9 mouse cellular contexts compared by ENCODE assay signal in the genomic region with DNA sequence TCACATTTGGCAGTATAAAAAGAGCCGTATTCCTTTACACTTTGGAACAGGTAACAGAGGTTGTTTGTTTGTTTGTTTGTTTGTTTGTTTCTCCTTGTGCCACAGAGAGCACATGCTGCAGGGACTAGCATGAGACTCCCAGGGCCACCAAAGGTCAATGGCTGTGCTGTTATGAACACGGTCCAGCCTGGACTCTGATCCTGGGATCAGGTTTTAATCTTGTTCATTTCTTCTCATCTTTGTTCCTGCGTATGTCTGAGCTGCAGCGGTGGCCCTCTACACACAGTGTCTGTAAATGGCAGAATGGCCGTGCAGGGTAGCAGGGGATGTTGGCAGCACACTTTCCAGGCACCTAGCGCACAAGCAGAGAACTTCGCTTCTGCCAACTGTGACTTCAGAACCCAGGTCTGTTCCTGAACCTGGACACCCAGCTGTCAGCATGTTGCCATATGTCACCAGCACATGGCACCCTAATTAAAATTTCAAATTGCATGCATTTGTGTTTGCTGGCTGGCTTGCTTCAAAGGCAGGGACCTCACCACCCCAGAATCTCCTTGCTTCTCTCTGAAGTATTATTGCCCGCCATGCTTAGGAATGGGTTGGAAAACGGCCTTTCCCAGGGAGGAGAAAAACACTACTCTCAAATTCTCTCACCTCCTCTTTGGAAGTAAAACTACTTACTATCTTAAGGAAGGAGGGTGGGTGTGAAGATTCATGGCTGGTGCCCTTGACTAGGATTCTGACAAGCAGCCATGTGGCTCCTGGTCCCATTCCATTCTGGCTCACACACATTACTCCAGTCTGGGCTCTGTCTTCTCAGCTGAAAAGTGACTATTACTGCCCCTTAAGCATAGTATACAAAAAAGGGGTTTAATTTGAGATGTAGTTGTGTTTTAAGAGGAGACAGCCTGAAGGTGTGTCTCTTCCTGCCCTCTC.
A peak's percentile ranks its signal among the peaks of the same experiment; 100 is the strongest.
DNase-seq lines count a peak whose midpoint lies in the region; ATAC-seq lines count a peak whose summit lies in the region.
"Had no signal": no experiment of that assay in that cellular context is flagged by ENCODE, and none has a peak within 500 bp of the region (broad histone marks: within the 10 kb centered on the region; RNA-seq: fewer than 3 reads in every experiment).

No protein-coding gene starts in this region.

- WGBS in neural tube, embryonic 13.5 days, result 65% methylated on average over 9 of the region's 9 CpGs
- WGBS in forebrain, embryonic 14.5 days, result 46% methylated on average over 9 of the region's 9 CpGs
- WGBS in neural tube, embryonic 14.5 days, result 62% methylated on average over 9 of the region's 9 CpGs

- no peak for DNase-seq in neural tube, embryonic 10.5 days (ENCODE audit: extremely low spot score, low spot score)
- DNase-seq in forebrain, embryonic 14.5 days (ENCODE audit: low spot score), result peak; percentile 88
- peak; percentile 30 for DNase-seq in kidney, postnatal 10 days
- no peak for DNase-seq in heart, adult 9 months (ENCODE audit: low spot score in 2 of 2)
- DNase-seq in spleen, adult 18-20 months, result no peak
- no peak for DNase-seq in lung, postnatal 14 days

- H3K36me3 ChIP-seq in neural tube, embryonic 13.5 days, result no peaks in the 10 kb centered on the region
- no peaks in the 10 kb centered on the region for H3K36me3 ChIP-seq in forebrain, embryonic 14.5 days (ENCODE audit: control insufficient read depth, insufficient read depth, low read length)
- H3K36me3 ChIP-seq in neural tube, embryonic 14.5 days (ENCODE audit: control insufficient read depth, insufficient read depth, low read length), result no peaks in the 10 kb centered on the region

- H3K9ac ChIP-seq in neural tube, embryonic 13.5 days, result no peak overlapping the region
- H3K9ac ChIP-seq in forebrain, embryonic 14.5 days (ENCODE audit: low read length), result no peak overlapping the region
- no peak overlapping the region for H3K9ac ChIP-seq in neural tube, embryonic 14.5 days (replicated peaks; ENCODE audit: low read depth, low read length)
- H3K9ac ChIP-seq: heart, embryonic 13.5 days had no signal

- H3K4me1 ChIP-seq in neural tube, embryonic 13.5 days (replicated peaks), result peaks cover 33% of the 10 kb centered on the region
- peaks cover 18% of the 10 kb centered on the region for H3K4me1 ChIP-seq in forebrain, embryonic 14.5 days (ENCODE audit: control insufficient read depth, insufficient read depth, low read length)
- H3K4me1 ChIP-seq in neural tube, embryonic 14.5 days (ENCODE audit: control insufficient read depth, insufficient read depth, low read length), result no peaks in the 10 kb centered on the region

- H3K27me3 ChIP-seq in neural tube, embryonic 13.5 days, result no peaks in the 10 kb centered on the region
- no peaks in the 10 kb centered on the region for H3K27me3 ChIP-seq in forebrain, embryonic 14.5 days (replicated peaks; ENCODE audit: control insufficient read depth, insufficient read depth, low read length)
- H3K27me3 ChIP-seq in neural tube, embryonic 14.5 days (ENCODE audit: control insufficient read depth, insufficient read depth, low read length), result no peaks in the 10 kb centered on the region
- H3K27me3 ChIP-seq: heart, embryonic 13.5 days had no signal

- H3K27ac ChIP-seq in neural tube, embryonic 13.5 days (replicated peaks), result peak overlapping the region; percentile 29; the same call in 1 of the 2 replicates
- peak overlapping the region; percentile 70 for H3K27ac ChIP-seq in forebrain, embryonic 14.5 days (ENCODE audit: low read depth, low read length)
- H3K27ac ChIP-seq in neural tube, embryonic 14.5 days (ENCODE audit: low read depth, low read length), result no peak overlapping the region
- H3K27ac ChIP-seq: heart, embryonic 13.5 days had no signal

- H3K4me3 ChIP-seq in neural tube, embryonic 13.5 days, result no peak overlapping the region
- no peak overlapping the region for H3K4me3 ChIP-seq in forebrain, embryonic 14.5 days (ENCODE audit: low read depth, low read length)
- no peak overlapping the region for H3K4me3 ChIP-seq in neural tube, embryonic 14.5 days (ENCODE audit: low read depth, low read length)
- H3K4me3 ChIP-seq: heart, embryonic 13.5 days had no signal

- peak; percentile 50; the same call in 1 of the 2 replicates for ATAC-seq in neural tube, embryonic 13.5 days (ENCODE audit: low read depth)
- peak; percentile 92 for ATAC-seq in forebrain, embryonic 14.5 days
- ATAC-seq in neural tube, embryonic 14.5 days (ENCODE audit: low read depth), result peak; percentile 54; the same call in 1 of the 2 replicates

- H3K9me3 ChIP-seq in neural tube, embryonic 13.5 days, result no peaks in the 10 kb centered on the region
- no peaks in the 10 kb centered on the region for H3K9me3 ChIP-seq in forebrain, embryonic 14.5 days (replicated peaks; ENCODE audit: control insufficient read depth, low read length)
- H3K9me3 ChIP-seq in neural tube, embryonic 14.5 days (ENCODE audit: control insufficient read depth, low read length), result no peaks in the 10 kb centered on the region
- H3K9me3 ChIP-seq: heart, embryonic 13.5 days had no signal

- no peak overlapping the region for H3K4me2 ChIP-seq in neural tube, embryonic 13.5 days
- no peak overlapping the region for H3K4me2 ChIP-seq in forebrain, embryonic 14.5 days (ENCODE audit: low read length)
- no peak overlapping the region for H3K4me2 ChIP-seq in neural tube, embryonic 14.5 days (ENCODE audit: low read depth, low read length)
- H3K4me2 ChIP-seq: heart, embryonic 13.5 days had no signal

Comparison
In these comparisons a context has a peak if more than half of its experiments do, and no peak if none do; other contexts are left out.
1. DNase-seq: peak in forebrain, embryonic 14.5 days (single experiment) and kidney, postnatal 10 days (single experiment); none in neural tube, embryonic 10.5 days (single experiment), heart, adult 9 months (0 of 2), spleen, adult 18-20 months (0 of 2) and lung, postnatal 14 days (single experiment).
2. Peak in every context shown above with its lines, with median percentiles within 50 percentile points of each other: ATAC-seq.